Mouse (Mus musculus) stomach, embryonic 16.5 days (tissue): ENCODE measurements around the gene Zfp1. TPM values are rescaled to one million over a fixed set of nuclear protein-coding genes. Genes with fewer than 3 reads are reported as not detected.

Experiments
- ATAC-seq: fragments of 200-750 bp; cut with Nextera tagmentation; 2 replicates; pipeline ENCODE4 v1.8.0; 2017; ENCODE audit warnings: moderate number of reproducible peaks, moderate TSS enrichment; ENCODE audit not compliant: insufficient read depth, low FRiP score
- H3K27ac ChIP-seq: fragments of 300-500 bp; sonication (generic); 2 replicates; pipeline ENCODE4 v1.5.1; 2014; ENCODE audit warnings: low read length
- H3K27me3 ChIP-seq: fragments of 300-500 bp; sonication (generic); 2 replicates; pipeline ENCODE4 v1.6.1; 2014; ENCODE audit warnings: low read length, control low read depth, mixed read lengths; ENCODE audit not compliant: control insufficient read depth, insufficient read depth
- H3K36me3 ChIP-seq: fragments of 300-500 bp; sonication (generic); 2 replicates; pipeline ENCODE4 v1.6.1; 2014; ENCODE audit warnings: low read length; ENCODE audit not compliant: control insufficient read depth, insufficient read depth
- H3K4me1 ChIP-seq: fragments of 300-500 bp; sonication (generic); 2 replicates; pipeline ENCODE4 v1.6.1; 2014; ENCODE audit warnings: low read length, control low read depth, mixed read lengths; ENCODE audit not compliant: control insufficient read depth, insufficient read depth
- H3K4me2 ChIP-seq: fragments of 300-500 bp; sonication (generic); 2 replicates; pipeline ENCODE4 v1.6.1; 2014; ENCODE audit warnings: low read depth, low read length, mixed read lengths
- H3K4me3 ChIP-seq: fragments of 300-500 bp; sonication (generic); replicated peaks from 2 replicates; pipeline ENCODE4 v1.5.1; 2014; ENCODE audit warnings: mild to moderate bottlenecking, low read length
- H3K9ac ChIP-seq: fragments of 300-500 bp; sonication (generic); 2 replicates; pipeline ENCODE4 v1.6.1; 2014; ENCODE audit warnings: low read length
- H3K9me3 ChIP-seq: fragments of 300-500 bp; sonication (generic); replicated peaks from 2 replicates; pipeline ENCODE4 v1.6.1; 2016; ENCODE audit warnings: low read length, control low read depth; ENCODE audit not compliant: control insufficient read depth
- WGBS: fragments of 180-500 bp; shearing (Covaris S2); extraction: QIAGEN DNeasy Blood & Tissue Kit; methylation state at CpG from one replicate; pipeline ENCODE4 v1.1.7; 2014; 5-methylcytosine and 5-hydroxymethylcytosine counted together
- polyA plus RNA-seq: library from polyadenylated mRNA; unstranded; fragments of >200 nt; fragmentation: Nextera tagmentation; extraction: Ambion mirVana; gene quantifications from 2 replicates; pipeline ENCODE4 v1.2.1, GENCODE M21; 2015

Zfp1 gene
- polyA plus RNA-seq, 1 experiment from 2014 or later = 19.3 TPM

GRCm38 (mm10) chr8:111604986-111605385, 38.2 kb upstream of the Zfp1 start:
- Histone ChIP-seq H3K27ac (no peak overlapping the region), H3K9ac (no peak overlapping the region), H3K4me2 (no peak overlapping the region), H3K4me3 (no peak overlapping the region), H3K36me3 (no peaks in the 10 kb centered on the region), H3K9me3 (no peaks in the 10 kb centered on the region), H3K4me1 (0 out of 2 replicates have a peak, but pooled peaks cover 3% of the 10 kb centered on the region), H3K27me3 (no peaks in the 10 kb centered on the region)
- ATAC-seq = no peak
- 91% methylated on average over 2 of the region's 2 CpGs for WGBS

GRCm38 (mm10) chr8:111606961-111607360, 36.2 kb upstream of the Zfp1 start:
- ATAC-seq = no peak
- Histone ChIP-seq H3K27ac (no peak overlapping the region), H3K9ac (no peak overlapping the region), H3K4me1 (0 out of 2 replicates have a peak, but pooled peaks cover 3% of the 10 kb centered on the region), H3K9me3 (no peaks in the 10 kb centered on the region), H3K27me3 (no peaks in the 10 kb centered on the region), H3K36me3 (no peaks in the 10 kb centered on the region), H3K4me3 (no peak overlapping the region), H3K4me2 (no peak overlapping the region)
- WGBS = 70% methylated on average over 9 of the region's 9 CpGs

GRCm38 (mm10) chr8:111607414-111607813, 35.8 kb upstream of the Zfp1 start:
- Histone ChIP-seq H3K4me3 (no peak overlapping the region), H3K4me2 (no peak overlapping the region), H3K9me3 (no peaks in the 10 kb centered on the region), H3K9ac (no peak overlapping the region), H3K27ac (no peak overlapping the region), H3K36me3 (no peaks in the 10 kb centered on the region), H3K27me3 (no peaks in the 10 kb centered on the region), H3K4me1 (0 out of 2 replicates have a peak, but pooled peaks cover 3% of the 10 kb centered on the region)
- no peak for ATAC-seq
- WGBS = 79% methylated on average over 7 of the region's 7 CpGs

GRCm38 (mm10) chr8:111613181-111613580, 30.0 kb upstream of the Zfp1 start:
- Histone ChIP-seq H3K9ac (no peak overlapping the region), H3K4me1 (peaks cover 13% of the 10 kb centered on the region), H3K27me3 (no peaks in the 10 kb centered on the region), H3K36me3 (no peaks in the 10 kb centered on the region), H3K9me3 (no peaks in the 10 kb centered on the region), H3K27ac (peak overlapping the region; percentile 60; the same call in 1 of the 2 replicates), H3K4me2 (no peak overlapping the region), H3K4me3 (no peak overlapping the region)
- peak; percentile 69 for ATAC-seq
- WGBS = 68% methylated on average over 5 of the region's 5 CpGs

GRCm38 (mm10) chr8:111614786-111615701, 28.2 kb upstream of the Zfp1 start:
- peak; percentile 70 for ATAC-seq
- no peak overlapping the region for H3K4me3 ChIP-seq
- no peaks in the 10 kb centered on the region for H3K9me3 ChIP-seq
- no peaks in the 10 kb centered on the region for H3K27me3 ChIP-seq
- 71% methylated on average over 6 of the region's 6 CpGs for WGBS
- H3K4me1 ChIP-seq = peaks cover 13% of the 10 kb centered on the region
- H3K9ac ChIP-seq = no peak overlapping the region
- H3K27ac ChIP-seq = peak overlapping the region; percentile 87
- no peaks in the 10 kb centered on the region for H3K36me3 ChIP-seq
- no peak overlapping the region for H3K4me2 ChIP-seq

GRCm38 (mm10) chr8:111617812-111618211, 25.4 kb upstream of the Zfp1 start:
- H3K4me2 ChIP-seq = no peak overlapping the region
- ATAC-seq = no peak
- no peak overlapping the region for H3K4me3 ChIP-seq
- no peaks in the 10 kb centered on the region for H3K9me3 ChIP-seq
- H3K4me1 ChIP-seq = peaks cover 13% of the 10 kb centered on the region
- H3K27ac ChIP-seq = no peak overlapping the region
- H3K27me3 ChIP-seq = no peaks in the 10 kb centered on the region
- 75% methylated on average over 6 of the region's 6 CpGs for WGBS
- H3K36me3 ChIP-seq = no peaks in the 10 kb centered on the region
- no peak overlapping the region for H3K9ac ChIP-seq

GRCm38 (mm10) chr8:111618273-111618672, 24.9 kb upstream of the Zfp1 start:
- H3K4me1 ChIP-seq = peaks cover 9% of the 10 kb centered on the region
- no peaks in the 10 kb centered on the region for H3K27me3 ChIP-seq
- H3K36me3 ChIP-seq = no peaks in the 10 kb centered on the region
- ATAC-seq = no peak
- H3K9ac ChIP-seq = no peak overlapping the region
- H3K4me3 ChIP-seq = no peak overlapping the region
- no peaks in the 10 kb centered on the region for H3K9me3 ChIP-seq
- WGBS = 87% methylated on average over 4 of the region's 4 CpGs
- H3K4me2 ChIP-seq = no peak overlapping the region
- no peak overlapping the region for H3K27ac ChIP-seq

GRCm38 (mm10) chr8:111619936-111620335, 23.3 kb upstream of the Zfp1 start:
- Histone ChIP-seq H3K4me2 (no peak overlapping the region), H3K9ac (no peak overlapping the region), H3K4me1 (peaks cover 15% of the 10 kb centered on the region), H3K36me3 (no peaks in the 10 kb centered on the region), H3K27ac (no peak overlapping the region; the same call in 1 of the 2 replicates), H3K27me3 (no peaks in the 10 kb centered on the region), H3K9me3 (no peaks in the 10 kb centered on the region), H3K4me3 (no peak overlapping the region)
- WGBS = 35% methylated on average over 1 of the region's 1 CpGs
- ATAC-seq = no peak

GRCm38 (mm10) chr8:111622104-111622503, 21.1 kb upstream of the Zfp1 start:
- 0 out of 2 replicates have a peak overlapping the region, but pooled peaks have one; percentile 15 for H3K9ac ChIP-seq
- H3K4me2 ChIP-seq = no peak overlapping the region
- H3K27me3 ChIP-seq = no peaks in the 10 kb centered on the region
- no peak overlapping the region for H3K27ac ChIP-seq
- WGBS = 72% methylated on average over 3 of the region's 3 CpGs
- no peak overlapping the region for H3K4me3 ChIP-seq
- peaks cover 13% of the 10 kb centered on the region; the same call in 1 of the 2 replicates for H3K4me1 ChIP-seq
- no peak for ATAC-seq
- H3K36me3 ChIP-seq = no peaks in the 10 kb centered on the region
- no peaks in the 10 kb centered on the region for H3K9me3 ChIP-seq
